Mouse (Mus musculus): Measurements from ENCODE around the gene Ubxn2a. TPM values are rescaled to one million over a fixed set of nuclear protein-coding genes. Genes with fewer than 3 reads are reported as not detected.

The Ubxn2a gene
- polyA plus RNA-seq, 1 experiment from 2014 or later = 35.8 TPM

Other genes with a start within 250 kb of the Ubxn2a start
- gene Fam228a, start 169.3 kb downstream of the Ubxn2a start, polyA plus RNA-seq (2015; fragmentation: Nextera tagmentation; extraction: Ambion mirVana) = 0.05 TPM in 1 of 2 replicates, not detected in the other
- 1.2 and 1.5 TPM in 2 replicates for gene Pfn4, start 138.7 kb downstream of the Ubxn2a start, polyA plus RNA-seq (2015; fragmentation: Nextera tagmentation; extraction: Ambion mirVana)
- gene Fam228b, start 138.4 kb downstream of the Ubxn2a start, polyA plus RNA-seq (2015; fragmentation: Nextera tagmentation; extraction: Ambion mirVana) = 0.87 and 0.89 TPM in 2 replicates
- 147 and 158 TPM in 2 replicates for gene Sf3b6, start 90.2 kb downstream of the Ubxn2a start, polyA plus RNA-seq (2015; fragmentation: Nextera tagmentation; extraction: Ambion mirVana)
- gene Fkbp1b, start 66.1 kb downstream of the Ubxn2a start, polyA plus RNA-seq (2015; fragmentation: Nextera tagmentation; extraction: Ambion mirVana) = 3.2 and 3.6 TPM in 2 replicates
- 16.1 and 17.3 TPM in 2 replicates for gene Wdcp, start 64.4 kb downstream of the Ubxn2a start, polyA plus RNA-seq (2015; fragmentation: Nextera tagmentation; extraction: Ambion mirVana)
- gene Mfsd2b, start 33.3 kb downstream of the Ubxn2a start, polyA plus RNA-seq (2015; fragmentation: Nextera tagmentation; extraction: Ambion mirVana) = 61.2 and 64.9 TPM in 2 replicates
- 4.9 and 5.1 TPM in 2 replicates for gene Atad2b, start 9.6 kb upstream of the Ubxn2a start, polyA plus RNA-seq (2015; fragmentation: Nextera tagmentation; extraction: Ambion mirVana)